Mouse (Mus musculus): ENCODE data around the gene Prps1l1. TPM values are rescaled to one million over a fixed set of nuclear protein-coding genes. Genes with fewer than 3 reads are reported as not detected.

Gene Prps1l1
- not detected in 2 replicates for polyA plus RNA-seq (2015; fragmentation: Nextera tagmentation; extraction: Ambion mirVana)

GRCm38 (mm10) chr12:34984461-34984860 is at the start of gene Prps1l1:
Prps1l1 (plus strand) TSS chr12:34984761.
- Histone ChIP-seq H3K27me3 (ENCODE audit: control insufficient read depth, insufficient read depth, low read depth, low read length) (no peaks in the 10 kb centered on the region), H3K4me1 (ENCODE audit: control insufficient read depth, insufficient read depth, low read length) (no peaks in the 10 kb centered on the region), H3K4me2 (ENCODE audit: low read length) (no peak within 1 kb of the TSS), H3K36me3 (ENCODE audit: control insufficient read depth, insufficient read depth, low read length) (no peaks in the 10 kb centered on the region), H3K27ac (ENCODE audit: low read length) (no peak within 1 kb of the TSS), H3K9me3 (replicated peaks; ENCODE audit: control insufficient read depth, low read length, poor library complexity, severe bottlenecking) (no peaks in the 10 kb centered on the region), H3K9ac (ENCODE audit: low read depth, low read length) (no peak within 1 kb of the TSS), H3K4me3 (ENCODE audit: low read depth, low read length) (no peak within 1 kb of the TSS)
- 98% methylated on average over 4 of the region's 4 CpGs for WGBS
- ATAC-seq, result no peak

- peaks cover 5% of the 10 kb centered on the region; the same call in 1 of the 2 replicates for H3K9me3 ChIP-seq (replicated peaks; ENCODE audit: control insufficient read depth, low read length, poor library complexity, severe bottlenecking)
- WGBS, result 100% methylated on average over 1 of the region's 1 CpGs
- no peak for ATAC-seq
- H3K36me3 ChIP-seq (ENCODE audit: control insufficient read depth, insufficient read depth, low read length), result no peaks in the 10 kb centered on the region
- H3K27me3 ChIP-seq (ENCODE audit: control insufficient read depth, insufficient read depth, low read depth, low read length), result no peaks in the 10 kb centered on the region
- H3K27ac ChIP-seq (ENCODE audit: low read length), result no peak overlapping the region
- H3K4me2 ChIP-seq (ENCODE audit: low read length), result no peak overlapping the region
- no peaks in the 10 kb centered on the region for H3K4me1 ChIP-seq (ENCODE audit: control insufficient read depth, insufficient read depth, low read length)
- H3K9ac ChIP-seq (ENCODE audit: low read depth, low read length), result no peak overlapping the region
- no peak overlapping the region for H3K4me3 ChIP-seq (ENCODE audit: low read depth, low read length)
Measured at GRCm38 (mm10) chr12:34937918-34938317, 46.6 kb upstream of the Prps1l1 start.

- Histone ChIP-seq H3K4me3 (ENCODE audit: low read depth, low read length) (no peak overlapping the region), H3K27me3 (ENCODE audit: control insufficient read depth, insufficient read depth, low read depth, low read length) (no peaks in the 10 kb centered on the region), H3K9ac (ENCODE audit: low read depth, low read length) (no peak overlapping the region), H3K27ac (ENCODE audit: low read length) (no peak overlapping the region), H3K9me3 (replicated peaks; ENCODE audit: control insufficient read depth, low read length, poor library complexity, severe bottlenecking) (no peaks in the 10 kb centered on the region), H3K4me1 (ENCODE audit: control insufficient read depth, insufficient read depth, low read length) (no peaks in the 10 kb centered on the region), H3K4me2 (ENCODE audit: low read length) (no peak overlapping the region), H3K36me3 (ENCODE audit: control insufficient read depth, insufficient read depth, low read length) (no peaks in the 10 kb centered on the region)
- ATAC-seq, result no peak
- 83% methylated on average over 6 of the region's 6 CpGs for WGBS
Measured at GRCm38 (mm10) chr12:34949066-34949706, 35.4 kb upstream of the Prps1l1 start.

- no peak overlapping the region for H3K9ac ChIP-seq (ENCODE audit: low read depth, low read length)
- no peaks in the 10 kb centered on the region for H3K4me1 ChIP-seq (ENCODE audit: control insufficient read depth, insufficient read depth, low read length)
- no peak for ATAC-seq
- H3K4me3 ChIP-seq (ENCODE audit: low read depth, low read length), result no peak overlapping the region
- H3K36me3 ChIP-seq (ENCODE audit: control insufficient read depth, insufficient read depth, low read length), result no peaks in the 10 kb centered on the region
- H3K27ac ChIP-seq (ENCODE audit: low read length), result no peak overlapping the region
- no peaks in the 10 kb centered on the region for H3K9me3 ChIP-seq (replicated peaks; ENCODE audit: control insufficient read depth, low read length, poor library complexity, severe bottlenecking)
- H3K4me2 ChIP-seq (ENCODE audit: low read length), result no peak overlapping the region
- no peaks in the 10 kb centered on the region for H3K27me3 ChIP-seq (ENCODE audit: control insufficient read depth, insufficient read depth, low read depth, low read length)
- WGBS, result 94% methylated on average over 3 of the region's 3 CpGs
Measured at GRCm38 (mm10) chr12:34975991-34976390, 8.6 kb upstream of the Prps1l1 start.

GRCm38 (mm10) chr12:34985865-34986264 is 1.3 kb downstream of the Prps1l1 start:
- H3K4me2 ChIP-seq (ENCODE audit: low read length), result no peak overlapping the region
- no peak overlapping the region for H3K27ac ChIP-seq (ENCODE audit: low read length)
- H3K36me3 ChIP-seq (ENCODE audit: control insufficient read depth, insufficient read depth, low read length), result no peaks in the 10 kb centered on the region
- 83% methylated on average over 5 of the region's 5 CpGs for WGBS
- no peak for ATAC-seq
- no peak overlapping the region for H3K4me3 ChIP-seq (ENCODE audit: low read depth, low read length)
- H3K9me3 ChIP-seq (replicated peaks; ENCODE audit: control insufficient read depth, low read length, poor library complexity, severe bottlenecking), result no peaks in the 10 kb centered on the region
- H3K27me3 ChIP-seq (ENCODE audit: control insufficient read depth, insufficient read depth, low read depth, low read length), result no peaks in the 10 kb centered on the region
- H3K4me1 ChIP-seq (ENCODE audit: control insufficient read depth, insufficient read depth, low read length), result no peaks in the 10 kb centered on the region
- no peak overlapping the region for H3K9ac ChIP-seq (ENCODE audit: low read depth, low read length)

GRCm38 (mm10) chr12:34989537-34990200 is 5.1 kb downstream of the Prps1l1 start:
- 77% methylated on average over 7 of the region's 7 CpGs for WGBS
- H3K9ac ChIP-seq (ENCODE audit: low read depth, low read length), result no peak overlapping the region
- no peak overlapping the region for H3K27ac ChIP-seq (ENCODE audit: low read length)
- no peak overlapping the region for H3K4me2 ChIP-seq (ENCODE audit: low read length)
- H3K4me3 ChIP-seq (ENCODE audit: low read depth, low read length), result no peak overlapping the region
- H3K9me3 ChIP-seq (replicated peaks; ENCODE audit: control insufficient read depth, low read length, poor library complexity, severe bottlenecking), result no peaks in the 10 kb centered on the region
- no peaks in the 10 kb centered on the region for H3K36me3 ChIP-seq (ENCODE audit: control insufficient read depth, insufficient read depth, low read length)
- no peaks in the 10 kb centered on the region for H3K4me1 ChIP-seq (ENCODE audit: control insufficient read depth, insufficient read depth, low read length)
- ATAC-seq, result no peak
- H3K27me3 ChIP-seq (ENCODE audit: control insufficient read depth, insufficient read depth, low read depth, low read length), result no peaks in the 10 kb centered on the region

GRCm38 (mm10) chr12:34990387-34990786 is 5.8 kb downstream of the Prps1l1 start:
- Histone ChIP-seq H3K4me3 (ENCODE audit: low read depth, low read length) (no peak overlapping the region), H3K27ac (ENCODE audit: low read length) (no peak overlapping the region), H3K9ac (ENCODE audit: low read depth, low read length) (no peak overlapping the region), H3K9me3 (replicated peaks; ENCODE audit: control insufficient read depth, low read length, poor library complexity, severe bottlenecking) (no peaks in the 10 kb centered on the region), H3K4me2 (ENCODE audit: low read length) (no peak overlapping the region), H3K36me3 (ENCODE audit: control insufficient read depth, insufficient read depth, low read length) (no peaks in the 10 kb centered on the region), H3K4me1 (ENCODE audit: control insufficient read depth, insufficient read depth, low read length) (no peaks in the 10 kb centered on the region), H3K27me3 (ENCODE audit: control insufficient read depth, insufficient read depth, low read depth, low read length) (no peaks in the 10 kb centered on the region)
- ATAC-seq, result no peak
- WGBS, result 94% methylated on average over 4 of the region's 4 CpGs

- Histone ChIP-seq H3K9ac (ENCODE audit: low read depth, low read length) (no peak overlapping the region), H3K27ac (ENCODE audit: low read length) (no peak overlapping the region), H3K4me2 (ENCODE audit: low read length) (no peak overlapping the region), H3K4me3 (ENCODE audit: low read depth, low read length) (no peak overlapping the region), H3K27me3 (ENCODE audit: control insufficient read depth, insufficient read depth, low read depth, low read length) (no peaks in the 10 kb centered on the region), H3K9me3 (replicated peaks; ENCODE audit: control insufficient read depth, low read length, poor library complexity, severe bottlenecking) (no peaks in the 10 kb centered on the region), H3K4me1 (ENCODE audit: control insufficient read depth, insufficient read depth, low read length) (no peaks in the 10 kb centered on the region), H3K36me3 (ENCODE audit: control insufficient read depth, insufficient read depth, low read length) (no peaks in the 10 kb centered on the region)
- ATAC-seq, result no peak
- 89% methylated on average over 2 of the region's 2 CpGs for WGBS
Measured at GRCm38 (mm10) chr12:34991900-34992299, 7.3 kb downstream of the Prps1l1 start.

GRCm38 (mm10) chr12:34997597-34998182 is 13.1 kb downstream of the Prps1l1 start:
- 96% methylated on average over 3 of the region's 3 CpGs for WGBS
- Histone ChIP-seq H3K27ac (ENCODE audit: low read length) (no peak overlapping the region), H3K4me2 (ENCODE audit: low read length) (no peak overlapping the region), H3K27me3 (ENCODE audit: control insufficient read depth, insufficient read depth, low read depth, low read length) (no peaks in the 10 kb centered on the region), H3K36me3 (ENCODE audit: control insufficient read depth, insufficient read depth, low read length) (no peaks in the 10 kb centered on the region), H3K4me1 (ENCODE audit: control insufficient read depth, insufficient read depth, low read length) (no peaks in the 10 kb centered on the region), H3K9me3 (replicated peaks; ENCODE audit: control insufficient read depth, low read length, poor library complexity, severe bottlenecking) (no peaks in the 10 kb centered on the region), H3K4me3 (ENCODE audit: low read depth, low read length) (no peak overlapping the region), H3K9ac (ENCODE audit: low read depth, low read length) (no peak overlapping the region)
- no peak for ATAC-seq

All from midbrain, embryonic 16.5 days (tissue).